Mouse (Mus musculus): ENCODE results near the gene Cyp19a1. TPM values are rescaled to one million over a fixed set of nuclear protein-coding genes. Genes with fewer than 3 reads are reported as not detected.

Gene Cyp19a1
- polyA plus RNA-seq, 1 experiment = 0.18 TPM

DNA sequence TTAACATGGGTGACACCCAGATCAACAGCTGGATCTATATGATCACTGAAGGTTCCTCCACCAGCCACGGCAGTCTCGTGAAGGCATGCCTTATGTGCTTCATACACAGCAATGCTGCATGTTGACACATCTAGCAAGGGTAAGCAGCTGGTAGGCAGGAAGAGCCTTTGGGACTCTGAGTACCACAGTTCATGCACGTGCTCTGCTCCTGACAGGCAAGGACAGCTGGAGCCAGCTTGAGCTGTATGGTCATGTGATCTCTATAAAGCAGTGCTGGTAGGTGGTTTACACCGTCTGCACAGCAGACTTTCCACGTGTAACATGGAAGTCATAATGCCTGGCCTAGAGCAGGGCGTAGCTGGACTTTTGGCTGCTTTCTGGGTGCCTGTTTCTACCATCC is 2.1 kb upstream of the Cyp19a1 start:
- no peak for DNase-seq (ENCODE audit: low read depth)
- TF ChIP-seq CTCF (IDR thresholded peaks at IDR 0.05; ENCODE audit: borderline replicate concordance, extremely low read depth, insufficient read depth, insufficient read length) (no peak), POLR2A (IDR thresholded peaks at IDR 0.05; ENCODE audit: borderline replicate concordance, extremely low read depth, insufficient read depth, insufficient read length, poor library complexity, severe bottlenecking) (no peak)

DNA sequence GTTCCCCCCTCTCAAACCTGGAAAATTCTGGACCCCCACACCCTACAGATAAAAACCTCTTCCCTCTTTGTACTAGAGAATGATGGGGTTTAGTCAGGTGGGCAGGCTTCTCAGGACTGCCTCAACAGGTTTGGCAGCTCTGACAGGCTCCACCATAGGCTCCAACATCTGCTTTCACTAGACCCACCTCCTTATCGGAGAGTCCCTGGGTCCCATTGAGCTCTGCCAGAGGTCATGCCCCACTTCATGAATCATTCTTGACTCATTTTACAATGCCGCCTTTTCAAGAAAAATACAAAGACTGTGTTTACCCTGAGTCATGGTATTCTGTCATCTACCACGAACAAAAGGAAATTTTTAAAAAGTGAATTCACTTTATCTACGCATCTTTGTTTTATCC is 3.2 kb downstream of the Cyp19a1 start:
- TF ChIP-seq POLR2A (IDR thresholded peaks at IDR 0.05; ENCODE audit: borderline replicate concordance, extremely low read depth, insufficient read depth, insufficient read length, poor library complexity, severe bottlenecking) = no peak
- TF ChIP-seq CTCF (IDR thresholded peaks at IDR 0.05; ENCODE audit: borderline replicate concordance, extremely low read depth, insufficient read depth, insufficient read length) = no peak
- no peak for DNase-seq (ENCODE audit: low read depth)

DNA sequence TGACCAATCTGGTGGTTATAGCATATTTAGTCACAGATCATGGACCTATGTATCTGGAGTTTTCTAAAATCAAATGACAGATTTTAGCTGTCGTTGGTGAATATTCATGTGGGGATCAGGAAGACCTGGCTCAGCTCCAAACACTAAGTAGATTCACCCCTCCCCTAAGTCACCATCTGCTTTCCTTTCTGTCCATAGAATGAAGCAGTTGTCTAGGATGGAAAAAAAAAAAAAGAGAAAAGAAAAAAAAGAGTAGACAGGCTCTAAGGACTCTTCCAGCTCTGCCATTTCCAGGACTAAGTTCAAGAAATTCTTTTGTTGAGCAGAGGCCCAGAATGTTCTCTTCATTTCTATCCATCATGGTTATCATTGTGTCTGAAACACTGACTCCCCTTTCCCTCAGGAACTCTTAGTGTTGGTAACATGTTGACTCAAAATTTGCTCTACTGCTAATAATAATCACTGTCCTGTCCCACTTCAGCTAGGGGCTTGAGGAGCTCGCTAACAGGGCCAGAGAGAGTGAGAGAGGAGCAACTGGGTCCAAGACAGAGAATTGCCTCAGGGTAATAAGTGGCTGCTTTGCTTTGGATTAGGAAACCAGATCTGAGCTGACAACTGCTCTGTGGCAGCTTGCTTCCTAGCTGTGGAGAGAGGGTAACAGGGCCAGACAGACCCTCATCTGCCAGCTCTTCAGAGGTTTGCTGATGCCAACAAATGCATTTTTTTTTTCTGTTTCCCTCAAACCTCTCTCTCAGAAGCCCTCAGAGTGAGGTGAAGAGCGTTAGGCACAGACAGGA is 22.8 kb downstream of the Cyp19a1 start:
- peak; percentile 86 for DNase-seq (ENCODE audit: low read depth)
- TF ChIP-seq POLR2A (IDR thresholded peaks at IDR 0.05; ENCODE audit: borderline replicate concordance, extremely low read depth, insufficient read depth, insufficient read length, poor library complexity, severe bottlenecking) = no peak
- TF ChIP-seq CTCF (IDR thresholded peaks at IDR 0.05; ENCODE audit: borderline replicate concordance, extremely low read depth, insufficient read depth, insufficient read length) = no peak

DNA sequence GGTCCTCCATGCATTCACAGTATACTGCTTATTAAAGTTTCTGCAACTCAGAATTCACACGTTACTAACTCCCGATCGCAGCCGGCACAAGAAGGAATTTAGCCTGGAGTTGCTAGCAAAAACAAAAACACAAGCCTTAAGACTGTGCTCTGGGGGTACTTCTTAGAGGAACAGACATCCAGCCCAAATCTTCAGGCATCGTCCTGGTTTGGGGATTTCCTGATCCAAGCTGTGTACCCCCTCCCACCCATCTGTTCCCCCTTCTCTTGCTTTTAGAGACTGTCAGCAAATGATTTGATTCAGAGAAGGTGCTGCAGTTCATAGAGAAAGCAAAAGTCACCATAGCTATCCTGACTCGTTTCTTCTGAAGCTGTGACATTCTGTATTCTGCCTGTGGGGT is 40.3 kb downstream of the Cyp19a1 start:
- peak; percentile 31 for DNase-seq (ENCODE audit: low read depth)
- TF ChIP-seq POLR2A (IDR thresholded peaks at IDR 0.05; ENCODE audit: borderline replicate concordance, extremely low read depth, insufficient read depth, insufficient read length, poor library complexity, severe bottlenecking) (no peak), CTCF (IDR thresholded peaks at IDR 0.05; ENCODE audit: borderline replicate concordance, extremely low read depth, insufficient read depth, insufficient read length) (no peak)

DNA sequence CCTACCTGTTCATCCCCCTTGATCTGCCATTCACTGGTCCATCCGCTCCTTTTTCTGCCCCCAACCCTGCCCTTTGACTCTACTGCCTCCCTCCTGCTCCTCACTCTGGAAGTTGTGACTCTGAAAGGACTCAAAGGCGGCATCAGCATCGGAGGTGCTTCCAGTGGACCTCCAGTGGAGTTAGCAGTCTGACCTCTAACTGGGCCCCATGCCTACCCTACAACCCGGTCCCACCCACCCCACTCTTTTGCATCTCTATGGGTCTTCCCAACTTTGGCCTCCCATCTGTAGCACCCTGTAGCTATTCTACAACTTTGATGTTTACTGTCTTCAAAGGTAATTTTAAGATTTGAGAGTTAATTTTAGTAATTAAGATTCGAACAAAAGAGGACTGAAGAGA is 51.4 kb downstream of the Cyp19a1 start:
- no peak for DNase-seq (ENCODE audit: low read depth)
- TF ChIP-seq POLR2A (IDR thresholded peaks at IDR 0.05; ENCODE audit: borderline replicate concordance, extremely low read depth, insufficient read depth, insufficient read length, poor library complexity, severe bottlenecking) (no peak), CTCF (IDR thresholded peaks at IDR 0.05; ENCODE audit: borderline replicate concordance, extremely low read depth, insufficient read depth, insufficient read length) (no peak)

DNA sequence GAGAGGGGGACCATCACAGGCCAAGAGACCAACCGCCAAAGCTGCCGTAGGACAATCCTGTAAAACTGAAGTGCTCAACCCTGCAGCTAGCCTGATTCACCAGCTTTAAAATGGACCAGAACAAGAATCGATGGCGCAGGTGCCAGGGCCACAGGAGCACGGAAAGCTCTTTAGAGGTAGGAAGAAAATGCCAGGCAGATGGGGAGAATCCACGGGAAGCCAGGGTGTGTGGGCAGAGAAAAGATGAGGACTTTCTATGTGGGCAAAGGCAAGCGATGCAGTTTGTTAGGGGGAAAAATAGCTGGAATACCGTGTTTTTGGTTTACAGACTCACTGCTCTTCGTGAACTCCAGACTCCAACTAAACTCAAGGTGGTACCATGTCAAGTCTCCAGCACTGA is 53.0 kb downstream of the Cyp19a1 start:
- TF ChIP-seq CTCF (IDR thresholded peaks at IDR 0.05; ENCODE audit: borderline replicate concordance, extremely low read depth, insufficient read depth, insufficient read length) = no peak
- TF ChIP-seq POLR2A (IDR thresholded peaks at IDR 0.05; ENCODE audit: borderline replicate concordance, extremely low read depth, insufficient read depth, insufficient read length, poor library complexity, severe bottlenecking) = no peak
- DNase-seq (ENCODE audit: low read depth) = no peak

DNA sequence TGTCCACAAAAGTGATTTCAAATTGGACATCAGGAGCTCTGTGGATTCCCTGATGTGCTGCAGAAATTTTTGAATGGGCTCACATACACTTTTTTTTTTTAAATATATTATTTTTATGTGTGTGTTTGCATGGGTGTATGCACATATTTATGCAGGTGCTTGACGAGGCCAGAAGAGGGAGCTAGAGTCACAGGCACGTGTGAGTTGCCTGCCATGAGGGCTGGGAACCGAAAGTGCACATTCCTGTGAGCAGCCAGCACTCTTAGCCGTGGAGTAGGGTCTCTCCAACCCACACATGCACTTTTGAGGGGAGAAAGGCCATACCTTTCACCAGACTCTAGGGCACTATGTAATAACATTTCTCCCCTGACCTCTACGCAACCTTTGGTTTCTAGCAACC is 73.1 kb downstream of the Cyp19a1 start:
- no peak for DNase-seq (ENCODE audit: low read depth)
- TF ChIP-seq POLR2A (IDR thresholded peaks at IDR 0.05; ENCODE audit: borderline replicate concordance, extremely low read depth, insufficient read depth, insufficient read length, poor library complexity, severe bottlenecking) (no peak), CTCF (IDR thresholded peaks at IDR 0.05; ENCODE audit: borderline replicate concordance, extremely low read depth, insufficient read depth, insufficient read length) (no peak)

DNA sequence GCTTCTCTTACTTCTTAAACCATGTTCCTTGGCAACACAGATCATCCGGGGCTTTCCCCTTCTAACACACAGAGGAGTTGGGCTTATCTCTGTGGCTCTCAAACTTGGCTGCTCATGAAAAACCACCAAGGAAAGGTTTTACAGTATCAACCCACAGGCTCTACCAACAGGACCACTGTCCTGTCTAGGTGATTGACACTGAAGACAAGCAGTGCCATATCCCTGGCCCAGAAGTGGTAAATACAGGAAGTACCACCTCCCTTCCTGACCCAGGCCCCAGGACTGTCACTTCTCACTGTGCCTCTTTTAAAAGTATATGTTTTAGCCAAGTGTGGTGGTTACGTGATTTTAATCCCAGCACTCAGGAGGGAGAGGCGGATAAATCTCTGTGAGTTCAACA is 76.5 kb downstream of the Cyp19a1 start:
- no peak for DNase-seq (ENCODE audit: low read depth)
- no peak for TF ChIP-seq POLR2A (IDR thresholded peaks at IDR 0.05; ENCODE audit: borderline replicate concordance, extremely low read depth, insufficient read depth, insufficient read length, poor library complexity, severe bottlenecking)

DNA sequence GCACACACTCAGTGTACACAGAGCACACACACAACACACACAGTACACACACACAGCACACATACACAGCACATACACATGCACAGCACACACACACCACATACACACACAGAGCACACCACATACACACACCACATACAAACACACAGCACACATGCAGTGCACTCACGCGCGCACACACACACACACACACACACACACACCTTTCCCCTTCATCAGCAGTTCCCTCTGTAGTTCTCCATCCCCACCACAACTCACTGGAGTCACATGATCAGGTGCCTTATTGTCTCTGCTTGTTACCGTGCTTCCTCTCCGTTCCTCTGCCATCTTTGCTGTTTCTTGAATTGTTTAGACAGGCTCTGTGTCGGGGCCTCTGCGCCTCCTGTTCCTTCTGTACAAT is 85.4 kb downstream of the Cyp19a1 start:
- TF ChIP-seq POLR2A (IDR thresholded peaks at IDR 0.05; ENCODE audit: borderline replicate concordance, extremely low read depth, insufficient read depth, insufficient read length, poor library complexity, severe bottlenecking) (no peak), CTCF (IDR thresholded peaks at IDR 0.05; ENCODE audit: borderline replicate concordance, extremely low read depth, insufficient read depth, insufficient read length) (no peak)
- no peak for DNase-seq (ENCODE audit: low read depth)

DNA sequence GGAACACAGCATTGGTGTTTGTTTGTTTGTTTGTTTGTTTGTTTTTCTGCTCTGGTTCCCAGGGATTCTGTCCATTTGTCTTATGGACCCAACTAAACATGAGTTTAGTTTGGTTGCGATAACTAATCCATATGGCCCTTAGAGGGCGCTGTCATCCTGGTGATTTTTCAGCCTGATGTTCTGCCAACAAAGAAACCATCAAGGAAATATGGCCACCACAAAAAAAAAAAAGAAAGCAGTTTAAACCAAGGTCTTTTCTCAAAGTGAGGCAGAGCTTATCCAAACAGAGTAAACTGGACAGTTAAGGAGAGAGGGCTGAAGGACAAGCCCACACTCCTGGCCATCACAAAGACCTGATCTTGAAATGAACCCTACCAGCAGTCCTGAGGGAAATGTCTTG is 86.6 kb downstream of the Cyp19a1 start:
- peak; percentile 85 for DNase-seq (ENCODE audit: low read depth)
- TF ChIP-seq POLR2A (IDR thresholded peaks at IDR 0.05; ENCODE audit: borderline replicate concordance, extremely low read depth, insufficient read depth, insufficient read length, poor library complexity, severe bottlenecking) = no peak
- TF ChIP-seq CTCF (IDR thresholded peaks at IDR 0.05; ENCODE audit: borderline replicate concordance, extremely low read depth, insufficient read depth, insufficient read length) = peak; percentile 68; the same call in 1 of the 2 replicates

DNA sequence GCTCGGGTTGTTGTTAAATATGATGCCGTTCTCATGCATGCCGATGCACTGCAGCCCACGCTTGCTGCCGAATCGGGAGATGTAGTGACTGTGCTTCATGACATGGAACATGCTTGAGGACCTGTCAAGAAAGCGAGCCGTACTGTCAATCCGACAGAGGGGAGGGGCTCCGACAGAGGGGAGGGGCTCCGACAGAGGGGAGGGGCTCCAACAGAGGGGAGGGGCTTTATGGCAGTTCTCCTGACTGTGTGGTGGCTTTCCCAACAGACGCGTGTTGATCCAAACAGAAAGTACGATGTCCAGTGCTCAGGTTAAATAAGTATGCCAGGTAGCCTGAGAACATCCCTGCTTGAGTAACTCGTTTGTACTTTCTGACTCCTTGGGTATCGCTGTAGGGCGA is 87.7 kb downstream of the Cyp19a1 start:
- no peak for DNase-seq (ENCODE audit: low read depth)
- TF ChIP-seq CTCF (IDR thresholded peaks at IDR 0.05; ENCODE audit: borderline replicate concordance, extremely low read depth, insufficient read depth, insufficient read length) (no peak), POLR2A (IDR thresholded peaks at IDR 0.05; ENCODE audit: borderline replicate concordance, extremely low read depth, insufficient read depth, insufficient read length, poor library complexity, severe bottlenecking) (no peak)

DNA sequence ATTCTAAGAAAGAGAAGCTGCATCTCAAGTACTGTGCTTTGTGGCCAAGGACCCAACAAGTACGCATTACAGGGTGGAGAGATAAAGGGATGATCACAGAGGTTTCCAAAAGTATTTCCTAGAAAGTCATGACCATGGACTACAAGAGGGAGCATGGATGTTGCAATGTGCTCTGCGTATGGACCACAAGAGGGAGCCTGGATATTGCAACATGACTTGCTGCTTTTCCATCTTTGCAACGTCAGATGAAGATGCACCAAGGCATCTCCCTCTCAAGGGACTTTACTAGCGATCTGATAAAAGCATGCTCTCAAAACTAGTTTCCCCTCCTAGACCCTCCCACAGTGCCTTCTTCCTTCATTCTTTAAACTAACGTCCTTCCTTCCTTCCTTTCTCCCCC is 98.4 kb downstream of the Cyp19a1 start:
- DNase-seq (ENCODE audit: low read depth) = peak; percentile 81

More for the DNA sequence above, 98.4 kb downstream of the Cyp19a1 start:
- TF ChIP-seq CTCF (IDR thresholded peaks at IDR 0.05; ENCODE audit: borderline replicate concordance, extremely low read depth, insufficient read depth, insufficient read length) (peak; percentile 85), POLR2A (IDR thresholded peaks at IDR 0.05; ENCODE audit: borderline replicate concordance, extremely low read depth, insufficient read depth, insufficient read length, poor library complexity, severe bottlenecking) (no peak)

Measured in brain, embryonic 14.5 days (tissue).